Mouse (Mus musculus): ENCODE results near the gene 1810043G02Rik.
"Not testable (repeated sequence)": the region's sequence is repeated elsewhere in the genome, so short reads cannot be mapped to it uniquely, and the experiment has no call there.

Gene 1810043G02Rik

DNA sequence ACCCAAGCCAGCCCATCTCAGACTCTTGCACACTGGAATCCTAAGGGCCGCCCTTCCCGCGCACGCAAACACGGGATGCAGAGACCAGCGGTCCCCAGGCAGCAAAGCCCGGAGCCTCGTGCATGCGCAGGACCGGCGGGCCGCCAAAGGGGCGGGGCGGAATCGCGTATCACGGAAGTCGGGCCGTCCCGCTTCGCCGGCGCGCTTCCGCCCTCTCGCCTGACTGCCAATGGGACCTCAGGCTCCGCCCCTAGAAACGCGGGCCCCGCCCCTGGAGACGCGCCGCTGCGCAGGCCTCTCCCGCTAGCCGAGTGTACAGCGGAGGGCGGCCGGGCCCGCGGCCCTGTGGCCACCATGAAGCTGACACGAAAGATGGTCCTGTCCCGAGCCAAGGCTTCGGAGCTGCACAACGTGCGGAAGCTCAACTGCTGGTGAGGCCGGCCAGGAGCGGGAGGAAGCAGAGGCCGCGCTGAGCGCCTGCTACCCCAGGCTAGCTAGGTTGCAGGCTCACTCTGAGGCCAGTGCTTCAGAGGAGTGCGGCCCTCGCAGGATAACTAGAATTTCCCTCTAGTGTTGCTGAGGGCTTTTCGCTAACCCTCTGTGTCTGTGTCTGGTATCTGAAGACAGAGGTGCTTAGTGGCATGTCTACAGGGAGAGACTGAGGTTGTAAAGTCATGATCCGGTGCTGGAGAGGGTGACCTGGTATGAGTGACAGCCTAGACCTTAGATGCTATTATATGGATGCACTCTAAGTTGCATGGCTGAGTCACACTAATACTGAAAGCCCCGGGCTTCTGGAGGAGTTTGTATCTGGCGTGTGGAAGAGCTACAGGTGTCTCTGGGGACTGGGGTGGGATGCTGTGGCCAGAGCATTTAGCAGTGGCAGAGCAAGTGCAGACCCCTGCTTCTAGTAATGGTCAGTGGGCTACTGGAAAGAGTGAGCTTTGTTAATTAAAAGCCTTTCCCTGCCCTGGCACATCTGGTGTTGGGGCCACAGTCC lies at the start of gene 1810043G02Rik:
Gene 1810043G02Rik, plus strand, starts transcription at position 174 of the 1,000 bp plus-strand sequence.
- DNase-seq (ENCODE audit: low spot score): peak; percentile 97

- DNase-seq (ENCODE audit: low spot score): no peak
Measured at GRCm38 (mm10) chr10:77939685-77940084, 38.6 kb upstream of the 1810043G02Rik start.

- not testable (repeated sequence) for DNase-seq (ENCODE audit: low spot score)
Measured at GRCm38 (mm10) chr10:77950468-77950867, 27.9 kb upstream of the 1810043G02Rik start.

GRCm38 (mm10) chr10:77962725-77963124 lies 15.6 kb upstream of the 1810043G02Rik start:
- DNase-seq (ENCODE audit: low spot score): no peak

- DNase-seq (ENCODE audit: low spot score): no peak
Measured at GRCm38 (mm10) chr10:77963971-77964370, 14.4 kb upstream of the 1810043G02Rik start.

DNA sequence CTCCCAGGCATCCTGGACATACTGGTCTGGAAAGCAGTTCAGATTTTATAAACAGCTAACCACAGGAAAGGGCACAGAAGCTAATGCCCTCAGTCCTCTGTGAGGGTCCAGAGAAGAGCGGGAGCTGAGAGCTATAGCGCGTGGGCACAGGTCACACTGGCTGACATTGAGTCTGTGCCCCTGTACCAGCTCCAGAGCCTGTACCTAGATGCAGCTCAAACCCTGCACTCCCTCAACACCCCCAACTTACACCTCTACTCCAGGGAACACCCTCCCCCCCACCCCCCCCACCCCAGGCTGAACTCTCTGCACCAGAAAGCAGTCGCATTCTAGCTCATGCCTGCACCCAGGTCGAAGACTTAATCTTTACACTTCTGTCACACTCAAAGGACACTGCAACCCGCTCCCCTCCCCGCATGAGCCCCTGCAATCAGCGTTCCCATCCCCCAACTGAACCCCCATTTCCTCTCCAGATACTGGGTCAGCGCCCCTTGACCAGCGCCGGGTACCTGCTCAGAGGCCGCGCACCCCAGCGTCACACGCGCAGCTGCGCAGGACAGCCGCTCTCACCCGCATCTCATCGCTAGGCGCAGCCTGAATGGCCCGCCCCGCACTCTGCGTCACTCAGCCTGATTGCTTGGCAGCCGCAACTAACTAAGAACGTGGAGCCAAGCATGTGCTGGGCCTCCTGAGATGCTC lies 8.9 kb upstream of the 1810043G02Rik start:
- no peak for DNase-seq (ENCODE audit: low spot score)

GRCm38 (mm10) chr10:77969973-77970325 lies 8.4 kb upstream of the 1810043G02Rik start:
- no peak for DNase-seq (ENCODE audit: low spot score)

DNA sequence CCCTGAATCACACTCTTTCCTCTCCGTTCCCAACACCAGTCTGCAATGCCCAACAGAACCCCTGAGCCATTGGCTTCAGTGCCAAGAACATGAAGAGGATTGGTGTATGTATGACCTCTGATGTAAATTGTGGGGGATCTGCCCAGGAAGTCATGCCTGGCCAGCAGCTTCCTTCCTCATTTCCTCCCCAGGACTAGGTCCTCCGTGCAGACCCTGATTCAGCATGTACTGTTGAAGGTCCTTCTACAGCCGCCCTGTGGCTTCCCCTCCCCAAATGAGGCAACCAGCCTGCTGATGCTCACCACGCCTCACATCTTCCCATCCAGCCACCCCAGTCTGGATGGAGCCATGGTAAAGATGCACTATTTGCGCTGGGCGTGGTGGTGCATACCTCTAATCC lies 7.8 kb upstream of the 1810043G02Rik start, which contains the start of gene Trpm2:
Gene Trpm2, minus strand, starts transcription at position 83 of the 400 bp plus-strand sequence.
- no peak for DNase-seq (ENCODE audit: low spot score)

DNA sequence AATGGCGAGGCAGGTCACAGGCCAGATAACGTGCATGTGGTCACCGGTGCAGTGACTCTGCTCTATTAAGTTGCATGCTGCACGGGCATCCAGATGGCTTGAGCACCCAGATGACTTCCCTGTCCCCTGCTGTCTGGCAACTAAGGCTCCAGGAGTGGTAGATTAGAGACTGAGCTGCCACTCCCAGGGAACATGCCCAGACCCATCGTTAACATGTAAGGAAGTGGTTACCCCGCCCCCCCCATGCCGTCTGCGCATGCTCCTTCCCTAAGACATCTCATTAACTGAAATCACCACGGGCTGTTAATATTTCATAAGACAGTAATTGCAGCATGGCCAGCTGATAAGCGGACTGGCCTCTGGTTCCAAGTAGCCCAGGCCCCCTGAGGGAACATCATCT lies 7.1 kb upstream of the 1810043G02Rik start:
- no peak for DNase-seq (ENCODE audit: low spot score)

DNA sequence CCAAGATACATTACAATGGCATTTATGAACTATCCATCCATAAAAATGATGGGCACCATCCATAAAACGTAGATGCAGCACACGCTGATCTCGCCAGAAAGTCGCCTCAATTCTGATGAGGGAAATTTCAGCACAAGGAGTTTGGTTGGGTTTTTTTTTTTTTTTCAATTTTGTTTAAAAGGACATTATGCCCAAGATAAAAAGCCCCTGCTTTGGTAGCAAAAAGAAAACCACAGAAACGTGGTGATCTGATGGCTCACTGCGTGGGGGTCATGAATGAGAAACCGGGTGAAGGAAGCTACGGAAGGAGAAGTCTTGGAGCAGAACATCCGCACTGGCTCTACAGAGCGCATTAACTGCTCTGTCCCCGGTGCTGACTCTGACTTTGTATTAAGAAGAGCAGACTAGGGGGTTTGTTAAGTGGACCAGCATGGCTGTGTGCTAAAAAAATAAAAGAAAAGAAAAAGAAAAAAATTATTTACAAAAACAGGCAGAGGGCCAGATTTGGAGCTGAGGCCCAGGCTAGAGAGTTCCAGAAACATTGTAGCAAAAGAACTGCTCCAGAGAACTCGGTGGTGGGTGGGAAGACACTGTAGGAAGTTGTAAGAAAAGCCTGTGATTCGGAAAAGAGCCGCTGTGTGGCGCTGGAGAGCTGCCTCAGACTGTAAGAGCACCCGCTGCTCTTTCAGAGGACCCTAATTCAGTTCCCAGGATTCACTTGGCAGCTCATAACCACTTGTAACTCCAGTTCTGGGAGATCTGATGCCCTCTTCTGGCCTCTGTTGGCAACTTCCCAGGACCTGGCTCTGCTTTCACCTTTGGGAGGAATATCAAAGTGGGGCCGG lies 6.4 kb upstream of the 1810043G02Rik start:
- peak; percentile 82 for DNase-seq (ENCODE audit: low spot score)

DNA sequence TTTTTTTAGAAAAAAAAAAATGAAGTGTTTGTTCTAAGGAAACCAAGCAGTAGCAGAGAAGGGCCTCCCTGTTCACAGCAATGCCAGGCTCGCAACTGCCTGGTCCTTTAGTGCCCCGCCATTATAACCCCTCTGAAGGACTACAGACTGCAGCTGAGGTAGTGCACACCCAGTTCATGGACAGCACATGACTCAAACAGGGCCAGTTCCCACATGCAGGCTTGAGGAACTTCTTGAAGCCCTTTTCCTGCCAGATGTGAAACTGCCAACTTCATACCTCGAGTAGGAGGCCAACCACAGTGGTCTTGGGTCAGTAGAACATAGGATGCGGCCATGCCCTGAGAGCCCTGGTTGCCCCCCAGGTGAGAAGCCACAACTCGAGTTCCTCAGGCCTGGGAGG lies 4.0 kb upstream of the 1810043G02Rik start:
- DNase-seq (ENCODE audit: low spot score): no peak

- DNase-seq (ENCODE audit: low spot score): no peak
Measured at GRCm38 (mm10) chr10:77974811-77975210, 3.5 kb upstream of the 1810043G02Rik start.

DNA sequence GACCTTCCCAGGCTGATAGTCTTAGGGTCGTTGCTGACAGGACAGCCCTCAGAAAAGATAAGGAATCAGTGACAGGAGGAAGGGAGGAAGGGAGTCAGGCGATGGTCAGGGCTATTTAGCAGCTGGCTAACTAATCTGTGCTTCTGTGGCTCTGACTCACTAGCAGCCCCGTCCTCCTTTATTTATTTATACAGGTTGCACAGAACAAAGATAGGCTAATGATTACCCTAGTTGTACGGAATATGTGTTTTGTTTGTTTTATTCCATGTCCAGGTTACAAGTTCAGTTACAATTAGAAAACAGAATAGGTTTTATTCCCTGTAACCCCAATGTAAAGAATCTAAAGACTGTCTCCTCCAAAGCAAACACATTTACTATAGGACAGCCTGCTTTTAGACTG lies 2.7 kb upstream of the 1810043G02Rik start:
- no peak for DNase-seq (ENCODE audit: low spot score)

GRCm38 (mm10) chr10:77976458-77977150 lies 1.7 kb upstream of the 1810043G02Rik start:
- DNase-seq (ENCODE audit: low spot score): no peak

GRCm38 (mm10) chr10:77984660-77985059 lies 6.3 kb downstream of the 1810043G02Rik start:
- peak; percentile 41 for DNase-seq (ENCODE audit: low spot score)

DNA sequence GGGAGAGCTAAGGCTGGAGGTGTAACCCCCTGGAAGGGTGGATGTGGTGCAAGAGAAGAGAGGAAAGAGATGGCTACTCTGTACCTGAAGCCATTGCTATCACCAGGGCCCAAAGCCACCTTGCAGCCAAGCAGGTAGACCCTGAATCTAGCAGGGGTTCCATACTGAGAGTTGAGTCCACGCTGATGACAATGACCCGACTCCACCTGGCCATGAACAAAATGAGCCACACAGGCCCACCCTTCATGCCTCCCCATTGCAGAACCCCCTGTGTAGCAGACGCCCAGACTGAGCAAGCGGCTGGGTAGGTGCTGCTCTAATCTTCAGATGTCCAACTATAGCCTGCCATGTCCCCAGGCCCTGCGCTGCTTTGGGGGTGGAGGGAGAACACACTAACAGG lies 7.5 kb downstream of the 1810043G02Rik start:
- DNase-seq (ENCODE audit: low spot score): no peak

DNA sequence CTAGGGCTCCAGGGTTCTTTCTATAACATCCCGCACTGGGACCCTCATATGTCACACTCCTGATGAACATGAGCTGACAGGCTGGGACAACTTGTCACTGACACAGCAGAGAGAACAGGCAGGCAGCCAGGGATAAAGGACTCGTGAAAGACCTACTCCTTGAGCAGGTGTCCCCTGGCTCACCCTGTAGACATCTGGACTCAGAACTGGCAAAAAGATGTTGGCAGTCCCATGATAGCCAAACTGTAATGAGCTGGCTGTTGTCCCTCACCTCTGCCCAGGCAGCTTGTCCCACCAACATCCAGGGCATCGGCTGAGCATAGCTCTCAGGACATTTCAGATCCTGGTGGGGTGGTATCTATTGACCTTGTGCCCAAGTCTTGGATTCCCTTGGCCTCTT lies 17.3 kb downstream of the 1810043G02Rik start:
- no peak for DNase-seq (ENCODE audit: low spot score)

DNA sequence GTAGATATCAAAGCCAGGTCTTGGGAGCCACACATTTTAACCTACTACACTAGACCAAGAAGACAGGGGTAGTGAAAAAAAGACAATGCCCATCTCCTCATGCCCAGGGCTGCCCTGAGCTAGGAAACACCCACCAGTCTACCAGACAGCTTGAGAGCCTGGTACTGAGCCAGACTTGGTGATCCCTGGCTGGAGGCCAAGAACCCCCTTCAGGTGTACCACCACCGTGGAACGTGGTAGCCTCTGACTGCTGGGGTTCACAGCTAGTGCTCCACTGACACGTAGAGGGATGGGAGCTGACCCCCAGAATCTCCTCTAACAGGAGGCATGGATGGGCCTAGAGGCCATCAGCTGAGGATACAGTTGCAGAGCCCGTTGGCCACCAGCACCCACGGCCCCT lies 21.9 kb downstream of the 1810043G02Rik start:
- DNase-seq (ENCODE audit: low spot score): no peak

DNA sequence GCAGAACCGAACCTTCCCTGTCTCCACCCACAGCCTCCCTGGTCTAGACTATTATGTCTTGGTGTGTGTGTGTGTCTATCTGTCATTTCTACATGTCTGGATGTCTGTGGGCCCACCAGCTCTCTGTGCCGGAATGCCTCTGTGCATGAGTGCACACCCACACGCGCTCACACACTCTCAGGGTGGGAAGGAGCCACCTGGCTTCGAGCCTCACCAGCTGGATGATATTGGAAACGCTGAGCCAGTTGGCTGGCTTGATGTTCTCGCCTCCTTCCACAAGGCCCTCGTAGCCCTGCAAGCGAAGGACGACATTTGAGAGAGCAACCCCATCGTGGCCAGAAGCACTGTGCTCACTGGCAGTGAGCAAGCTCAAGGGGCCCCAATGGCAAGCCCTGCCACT lies 23.5 kb downstream of the 1810043G02Rik start:
- DNase-seq (ENCODE audit: low spot score): no peak

GRCm38 (mm10) chr10:78002316-78002715 lies 24.0 kb downstream of the 1810043G02Rik start:
- DNase-seq (ENCODE audit: low spot score): no peak

GRCm38 (mm10) chr10:78004479-78005100 lies 26.3 kb downstream of the 1810043G02Rik start:
- no peak for DNase-seq (ENCODE audit: low spot score)
